Mouse (Mus musculus): Measurements from ENCODE around the gene Gm20509. TPM values are rescaled to one million over a fixed set of nuclear protein-coding genes. Genes with fewer than 3 reads are reported as not detected.
A peak's percentile ranks its signal among the peaks of the same experiment; 100 is the strongest.

Gene Gm20509
- not detected for total RNA-seq (2021)
- not detected in 2 replicates for polyA plus RNA-seq (2012; rRNA removed)
- long read RNA-seq = 0 reads

DNA sequence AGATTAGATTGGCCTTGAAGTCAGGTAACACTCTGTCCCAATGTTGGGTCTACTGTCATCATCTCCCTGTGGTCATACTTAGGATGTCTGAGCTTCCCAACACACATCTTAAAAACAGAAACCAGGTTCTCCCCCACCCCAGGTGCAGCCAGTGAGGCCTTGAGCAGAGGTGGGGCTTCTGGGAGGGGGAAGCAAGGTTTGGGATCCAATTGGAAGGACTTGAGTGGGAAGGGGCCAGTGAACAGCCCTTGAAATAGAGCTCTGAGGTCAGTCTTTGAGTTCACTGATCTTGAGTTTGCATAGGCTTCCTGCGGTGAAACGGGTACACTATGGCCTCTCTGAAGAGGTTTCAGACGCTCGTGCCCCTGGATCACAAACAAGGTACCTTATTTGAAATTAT lies at the start of gene Gm20509:
Gene Gm20509 (plus strand): TSS at position 290 of the 400 bp plus-strand sequence.
- TF ChIP-seq EP300 (IDR thresholded peaks at IDR 0.05; ENCODE audit: insufficient read depth, low read depth, low read length) (no peak), CTCF (IDR thresholded peaks at IDR 0.05) (no peak), POLR2A (IDR thresholded peaks at IDR 0.05; ENCODE audit: insufficient read depth, low read depth, low read length) (no peak)
- no peak for DNase-seq
- Histone ChIP-seq H3K79me2 (replicated peaks; ENCODE audit: control insufficient read depth, insufficient read depth, low read length) (no peaks in the 10 kb centered on the region), H3K4me1 (ENCODE audit: control insufficient read depth, insufficient read depth, low read length) (no peaks in the 10 kb centered on the region), H3K4me3 (peak within 1 kb of the TSS; percentile 46), H3K27ac (no peak within 1 kb of the TSS), H3K36me3 (ENCODE audit: control insufficient read depth, insufficient read depth, low read length) (no peaks in the 10 kb centered on the region), H3K9ac (ENCODE audit: low read depth, low read length) (peak within 1 kb of the TSS; percentile 77), H3K27me3 (ENCODE audit: control insufficient read depth, insufficient read depth, low read length) (peaks cover 3% of the 10 kb centered on the region; the same call in 1 of the 2 replicates)
- WGBS = 98% methylated on average over 4 of the region's 4 CpGs
- intact Hi-C loops (cut with DNase I) = no loop called here

DNA sequence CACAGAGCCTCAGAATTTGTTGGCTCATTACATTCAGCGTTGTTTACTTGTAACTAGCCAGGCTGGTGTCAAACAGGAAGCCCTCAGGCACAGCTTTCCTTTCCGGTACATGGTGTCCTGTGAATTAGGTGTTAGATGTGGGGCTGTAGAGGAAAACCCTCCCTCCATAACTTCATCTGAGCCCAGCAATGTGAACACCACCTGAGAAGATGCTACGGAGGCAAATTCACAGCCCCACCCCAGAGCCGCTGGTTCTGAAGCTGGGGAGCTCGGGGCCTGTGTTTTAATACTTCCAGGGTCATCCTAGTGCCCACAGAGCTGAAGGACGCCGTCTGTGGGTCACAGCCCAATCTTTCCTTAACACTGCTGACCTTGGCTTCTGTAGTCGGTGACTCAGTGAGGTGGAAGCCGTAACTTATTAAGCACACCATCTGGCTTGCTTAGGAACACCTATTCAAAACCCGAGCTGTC lies 46.8 kb upstream of the Gm20509 start:
- H3K36me3 ChIP-seq (ENCODE audit: control insufficient read depth, insufficient read depth, low read length) = no peaks in the 10 kb centered on the region
- peaks cover 7% of the 10 kb centered on the region for H3K4me1 ChIP-seq (ENCODE audit: control insufficient read depth, insufficient read depth, low read length)
- no peaks in the 10 kb centered on the region for H3K27me3 ChIP-seq (ENCODE audit: control insufficient read depth, insufficient read depth, low read length)
- TF ChIP-seq POLR2A (IDR thresholded peaks at IDR 0.05; ENCODE audit: insufficient read depth, low read depth, low read length) (no peak), EP300 (IDR thresholded peaks at IDR 0.05; ENCODE audit: insufficient read depth, low read depth, low read length) (peak; percentile 85), CTCF (IDR thresholded peaks at IDR 0.05) (no peak)
- peak in 1 of 2 experiments; percentile 29 for DNase-seq
- WGBS = 43% methylated on average over 10 of the region's 10 CpGs
- no peak overlapping the region for H3K4me3 ChIP-seq
- peak overlapping the region; percentile 37; the same call in 1 of the 2 replicates for H3K9ac ChIP-seq (ENCODE audit: low read depth, low read length)
- H3K79me2 ChIP-seq (replicated peaks; ENCODE audit: control insufficient read depth, insufficient read depth, low read length) = no peaks in the 10 kb centered on the region
- H3K27ac ChIP-seq = peak overlapping the region; percentile 41
- intact Hi-C loops (cut with DNase I) = no loop called here

DNA sequence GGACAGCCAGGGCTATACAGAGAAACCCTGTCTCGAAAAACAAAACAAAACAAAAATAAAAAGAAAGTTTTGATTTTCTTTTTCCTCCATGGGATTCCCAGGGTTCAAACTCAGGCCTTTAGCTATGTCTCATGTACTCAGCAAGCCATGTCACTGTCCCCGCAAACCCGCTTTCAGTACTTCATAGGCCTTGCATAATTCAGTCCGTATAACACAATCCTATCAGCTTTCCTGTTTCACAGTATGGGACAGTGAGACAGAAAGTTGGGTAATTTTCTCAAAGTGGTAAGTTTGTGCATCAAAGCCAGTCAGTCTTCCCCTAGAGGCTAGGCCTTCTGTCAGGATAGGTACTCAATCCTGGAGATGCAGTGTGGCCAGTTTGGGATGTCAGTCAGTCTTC lies 43.0 kb upstream of the Gm20509 start:
- intact Hi-C loops (cut with DNase I) = no loop called here
- no peak overlapping the region for H3K4me3 ChIP-seq
- no peak overlapping the region for H3K9ac ChIP-seq (ENCODE audit: low read depth, low read length)
- DNase-seq = no peak
- 84% methylated on average over 4 of the region's 4 CpGs for WGBS
- peaks cover 7% of the 10 kb centered on the region for H3K4me1 ChIP-seq (ENCODE audit: control insufficient read depth, insufficient read depth, low read length)
- H3K27me3 ChIP-seq (ENCODE audit: control insufficient read depth, insufficient read depth, low read length) = no peaks in the 10 kb centered on the region
- no peak overlapping the region for H3K27ac ChIP-seq
- no peaks in the 10 kb centered on the region for H3K79me2 ChIP-seq (replicated peaks; ENCODE audit: control insufficient read depth, insufficient read depth, low read length)
- TF ChIP-seq EP300 (IDR thresholded peaks at IDR 0.05; ENCODE audit: insufficient read depth, low read depth, low read length) (no peak), CTCF (IDR thresholded peaks at IDR 0.05) (no peak), POLR2A (IDR thresholded peaks at IDR 0.05; ENCODE audit: insufficient read depth, low read depth, low read length) (no peak)
- no peaks in the 10 kb centered on the region for H3K36me3 ChIP-seq (ENCODE audit: control insufficient read depth, insufficient read depth, low read length)

DNA sequence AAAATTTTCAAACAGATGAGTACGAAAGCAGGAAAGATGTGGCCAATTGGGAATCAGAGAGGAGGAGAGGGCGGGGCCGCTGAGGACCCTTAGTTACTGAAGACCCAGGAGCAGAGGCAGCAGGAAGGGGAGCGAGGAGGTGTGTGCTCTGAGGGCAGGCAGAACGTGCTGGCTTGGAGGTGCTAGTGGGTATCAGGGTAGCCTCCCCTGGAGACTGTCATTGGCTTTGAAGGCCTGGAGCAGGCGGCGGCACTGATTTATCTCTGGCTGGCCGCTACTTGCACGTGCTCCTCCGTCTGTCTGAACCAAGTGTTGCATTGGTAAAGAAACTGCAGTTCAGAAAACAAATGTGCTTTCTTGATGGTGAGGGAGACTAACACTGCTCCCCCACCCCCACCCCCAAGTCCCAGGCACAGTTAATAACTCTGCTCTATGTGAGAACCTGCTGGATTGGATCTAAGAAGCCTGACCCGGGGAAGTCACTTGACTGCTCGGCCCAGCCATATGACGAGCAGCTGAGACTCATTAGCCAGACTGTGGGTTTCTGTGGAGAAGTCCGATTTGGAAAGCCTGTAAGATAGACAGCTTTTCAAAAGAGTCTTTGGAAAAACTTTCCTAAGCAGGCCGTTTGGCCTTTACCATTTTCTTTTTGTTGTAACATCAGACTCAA lies 38.5 kb upstream of the Gm20509 start:
- no peaks in the 10 kb centered on the region for H3K79me2 ChIP-seq (replicated peaks; ENCODE audit: control insufficient read depth, insufficient read depth, low read length)
- intact Hi-C loops (cut with DNase I) = no loop called here
- H3K9ac ChIP-seq (ENCODE audit: low read depth, low read length) = no peak overlapping the region
- H3K4me3 ChIP-seq = no peak overlapping the region
- TF ChIP-seq CTCF (IDR thresholded peaks at IDR 0.05) = no peak
- TF ChIP-seq EP300 (IDR thresholded peaks at IDR 0.05; ENCODE audit: insufficient read depth, low read depth, low read length) = no peak
- TF ChIP-seq POLR2A (IDR thresholded peaks at IDR 0.05; ENCODE audit: insufficient read depth, low read depth, low read length) = no peak
- H3K27ac ChIP-seq = no peak overlapping the region
- DNase-seq = no peak
- peaks cover 3% of the 10 kb centered on the region for H3K4me1 ChIP-seq (ENCODE audit: control insufficient read depth, insufficient read depth, low read length)
- 50% methylated on average over 15 of the region's 15 CpGs for WGBS
- H3K27me3 ChIP-seq (ENCODE audit: control insufficient read depth, insufficient read depth, low read length) = no peaks in the 10 kb centered on the region
- no peaks in the 10 kb centered on the region for H3K36me3 ChIP-seq (ENCODE audit: control insufficient read depth, insufficient read depth, low read length)

DNA sequence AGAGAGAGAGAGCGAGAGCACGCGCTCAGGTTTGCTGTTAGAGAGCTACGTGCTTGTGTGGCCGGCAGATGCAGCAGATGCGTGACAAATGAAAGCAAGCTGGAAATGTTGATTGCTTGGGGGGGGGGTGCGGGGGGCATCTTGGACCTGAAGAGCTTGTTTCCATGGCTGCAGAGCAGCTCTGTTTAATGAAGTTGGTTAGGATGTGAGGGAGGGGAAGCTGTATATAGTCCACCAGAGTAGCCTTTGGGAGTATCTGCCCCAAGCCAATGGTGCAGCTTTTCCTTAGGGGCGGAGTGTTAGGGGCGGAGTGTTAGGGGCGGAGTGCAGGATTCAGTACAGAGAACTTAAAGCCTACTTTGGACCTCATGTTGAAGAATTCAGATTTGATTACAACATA lies 35.2 kb upstream of the Gm20509 start:
- Histone ChIP-seq H3K27ac (no peak overlapping the region), H3K27me3 (ENCODE audit: control insufficient read depth, insufficient read depth, low read length) (no peaks in the 10 kb centered on the region), H3K4me1 (ENCODE audit: control insufficient read depth, insufficient read depth, low read length) (peaks cover 7% of the 10 kb centered on the region), H3K36me3 (ENCODE audit: control insufficient read depth, insufficient read depth, low read length) (no peaks in the 10 kb centered on the region), H3K9ac (ENCODE audit: low read depth, low read length) (0 out of 2 replicates have a peak overlapping the region, but pooled peaks have one; percentile 35), H3K4me3 (no peak overlapping the region), H3K79me2 (replicated peaks; ENCODE audit: control insufficient read depth, insufficient read depth, low read length) (no peaks in the 10 kb centered on the region)
- DNase-seq = no peak
- 44% methylated on average over 10 of the region's 10 CpGs for WGBS
- intact Hi-C loops (cut with DNase I) = loop anchor here (2.0 kb wide), 1 partner anchor 22 kb away; the partner anchor contains the start of gene Rab27a
- no peak for TF ChIP-seq CTCF (IDR thresholded peaks at IDR 0.05)
- TF ChIP-seq EP300 (IDR thresholded peaks at IDR 0.05; ENCODE audit: insufficient read depth, low read depth, low read length) = no peak
- no peak for TF ChIP-seq POLR2A (IDR thresholded peaks at IDR 0.05; ENCODE audit: insufficient read depth, low read depth, low read length)

DNA sequence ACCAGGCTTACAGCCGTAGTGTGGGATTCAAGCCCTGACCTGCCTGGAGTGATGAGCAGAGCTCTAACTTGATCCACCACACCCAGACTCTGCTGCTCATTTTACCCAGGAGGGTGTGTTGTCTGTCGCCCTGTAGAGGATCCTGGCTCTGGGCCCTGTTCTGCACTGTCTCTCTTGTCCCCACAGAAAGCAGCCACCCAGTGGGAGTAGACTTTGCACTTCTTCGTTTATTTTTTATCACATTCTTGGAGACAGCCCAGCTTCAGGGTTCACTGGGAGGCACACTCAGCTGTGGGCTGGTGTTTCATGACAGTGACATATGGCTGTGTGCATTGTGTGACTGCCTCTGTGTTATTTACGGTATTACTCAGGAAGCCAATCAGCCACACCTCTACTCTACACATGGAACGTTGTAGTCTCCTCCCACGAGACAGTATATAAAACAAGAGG lies 34.0 kb upstream of the Gm20509 start:
- Histone ChIP-seq H3K27me3 (ENCODE audit: control insufficient read depth, insufficient read depth, low read length) (no peaks in the 10 kb centered on the region), H3K4me1 (ENCODE audit: control insufficient read depth, insufficient read depth, low read length) (peaks cover 7% of the 10 kb centered on the region), H3K27ac (peak overlapping the region; percentile 18; the same call in 1 of the 2 replicates), H3K36me3 (ENCODE audit: control insufficient read depth, insufficient read depth, low read length) (no peaks in the 10 kb centered on the region), H3K9ac (ENCODE audit: low read depth, low read length) (no peak overlapping the region), H3K4me3 (no peak overlapping the region), H3K79me2 (replicated peaks; ENCODE audit: control insufficient read depth, insufficient read depth, low read length) (no peaks in the 10 kb centered on the region)
- intact Hi-C loops (cut with DNase I) = no loop called here
- TF ChIP-seq POLR2A (IDR thresholded peaks at IDR 0.05; ENCODE audit: insufficient read depth, low read depth, low read length) (no peak), CTCF (IDR thresholded peaks at IDR 0.05) (no peak), EP300 (IDR thresholded peaks at IDR 0.05; ENCODE audit: insufficient read depth, low read depth, low read length) (no peak)
- WGBS = 34% methylated on average over 6 of the region's 6 CpGs
- peak in 1 of 2 experiments; percentile 40 for DNase-seq
